Mouse (Mus musculus): ENCODE results near the gene Slit3. TPM values are rescaled to one million over a fixed set of nuclear protein-coding genes. Genes with fewer than 3 reads are reported as not detected.

The Slit3 gene
- total and polyA plus RNA-seq, 3 experiments, result not detected

GRCm38 (mm10) chr11:35466701-35467100 is 345.7 kb downstream of the Slit3 start:
- TF ChIP-seq MEF2A (IDR thresholded peaks at IDR 0.05; ENCODE audit: extremely low read depth, insufficient replicate concordance, low read depth, low read length, poor library complexity, severe bottlenecking) (no peak), GABPA (IDR thresholded peaks at IDR 0.05; ENCODE audit: low read depth, low read length) (no peak), ZNF384 (IDR thresholded peaks at IDR 0.05; ENCODE audit: low read depth, low read length) (no peak), ELF1 (IDR thresholded peaks at IDR 0.05; ENCODE audit: low read depth, low read length) (no peak), MYC (IDR thresholded peaks at IDR 0.05; ENCODE audit: low read depth, low read length) (no peak), ZKSCAN1 (IDR thresholded peaks at IDR 0.05; ENCODE audit: low read depth, low read length) (no peak), TCF12 (IDR thresholded peaks at IDR 0.05; ENCODE audit: low read depth, low read length) (no peak), NELFE (IDR thresholded peaks at IDR 0.05; ENCODE audit: low read depth, low read length) (no peak), TAL1 (IDR thresholded peaks at IDR 0.05; ENCODE audit: low read length) (no peak), CHD1 (IDR thresholded peaks at IDR 0.05; ENCODE audit: low read depth, low read length) (no peak), BHLHE40 (IDR thresholded peaks at IDR 0.05; ENCODE audit: borderline replicate concordance, low read depth, low read length) (no peak), UBTF (IDR thresholded peaks at IDR 0.05; ENCODE audit: borderline replicate concordance, insufficient read depth, low read depth, low read length) (no peak), MAX (IDR thresholded peaks at IDR 0.05; ENCODE audit: low read length) (no peak), SMC3 (IDR thresholded peaks at IDR 0.05; ENCODE audit: low read depth, low read length) (no peak), EP300 (IDR thresholded peaks at IDR 0.05; ENCODE audit: low read depth in 1 of 2, low read length in 2 of 2) (no peak), HCFC1 (IDR thresholded peaks at IDR 0.05; ENCODE audit: low read depth, low read length) (no peak), SIN3A (IDR thresholded peaks at IDR 0.05; ENCODE audit: low read length) (no peak)
- H3K9ac ChIP-seq (ENCODE audit: control insufficient read depth, low read depth, low read length, poor library complexity, severe bottlenecking), result no peak overlapping the region
- no peaks in the 10 kb centered on the region for H3K4me1 ChIP-seq (ENCODE audit: control insufficient read depth in 1 of 2, insufficient read depth in 2 of 2, low read length in 2 of 2)
- H3K9me3 ChIP-seq (replicated peaks; ENCODE audit: insufficient read depth, low read length), result no peaks in the 10 kb centered on the region
- no peaks in the 10 kb centered on the region for H3K36me3 ChIP-seq (ENCODE audit: control insufficient read depth in 1 of 2, insufficient read depth in 2 of 2, low read length in 2 of 2)
- no peak overlapping the region for H3K4me3 ChIP-seq (ENCODE audit: control insufficient read depth in 1 of 2, insufficient read depth in 1 of 2, low read depth in 2 of 2, low read length in 2 of 2)
- H3K27ac ChIP-seq (ENCODE audit: control insufficient read depth, low read depth, low read length), result no peak overlapping the region
- H3K27me3 ChIP-seq (ENCODE audit: control insufficient read depth in 1 of 2, insufficient read depth in 2 of 2, low read length in 2 of 2), result no peaks in the 10 kb centered on the region
- H3K79me2 ChIP-seq (ENCODE audit: control insufficient read depth, insufficient read depth, low read length, poor library complexity), result no peaks in the 10 kb centered on the region
- no peak for DNase-seq (ENCODE audit: low read depth, low spot score)

GRCm38 (mm10) chr11:35468847-35469246 is 347.8 kb downstream of the Slit3 start:
- no peaks in the 10 kb centered on the region for H3K27me3 ChIP-seq (ENCODE audit: control insufficient read depth in 1 of 2, insufficient read depth in 2 of 2, low read length in 2 of 2)

More at GRCm38 (mm10) chr11:35468847-35469246, 347.8 kb downstream of the Slit3 start:
- H3K79me2 ChIP-seq (ENCODE audit: control insufficient read depth, insufficient read depth, low read length, poor library complexity), result no peaks in the 10 kb centered on the region
- H3K36me3 ChIP-seq (ENCODE audit: control insufficient read depth in 1 of 2, insufficient read depth in 2 of 2, low read length in 2 of 2), result no peaks in the 10 kb centered on the region
- no peak overlapping the region for H3K4me3 ChIP-seq (ENCODE audit: control insufficient read depth in 1 of 2, insufficient read depth in 1 of 2, low read depth in 2 of 2, low read length in 2 of 2)
- no peak for DNase-seq (ENCODE audit: low read depth, low spot score)
- TF ChIP-seq POLR2AphosphoS2 (IDR thresholded peaks at IDR 0.05; ENCODE audit: low read length), result no peak
- TF ChIP-seq RCOR1 (IDR thresholded peaks at IDR 0.05; ENCODE audit: low read depth, low read length), result no peak
- TF ChIP-seq CHD1 (IDR thresholded peaks at IDR 0.05; ENCODE audit: low read depth, low read length), result no peak
- no peaks in the 10 kb centered on the region for H3K9me3 ChIP-seq (replicated peaks; ENCODE audit: insufficient read depth, low read length)
- no peak overlapping the region for H3K27ac ChIP-seq (ENCODE audit: control insufficient read depth, low read depth, low read length)
- H3K4me1 ChIP-seq (ENCODE audit: control insufficient read depth in 1 of 2, insufficient read depth in 2 of 2, low read length in 2 of 2), result no peaks in the 10 kb centered on the region
- H3K9ac ChIP-seq (ENCODE audit: control insufficient read depth, low read depth, low read length, poor library complexity, severe bottlenecking), result no peak overlapping the region

All from MEL (cell line).